Mouse (Mus musculus) neutrophil, adult 83 days (primary cell): ENCODE results near the gene Krtap4-1. TPM values are rescaled to one million over a fixed set of nuclear protein-coding genes. Genes with fewer than 3 reads are reported as not detected.

Experiments used
- total RNA-seq, 2 experiments: library from RNA; stranded (reverse); gene quantifications; one replicate each; pipeline ENCODE4 v1.2.4; 2023

Gene Krtap4-1
- total RNA-seq: not detected

GRCm38 (mm10) chr11:99628138-99628537, at the start of gene Krtap4-1:
Gene Krtap4-1 (minus strand): TSS chr11:99628238.

GRCm38 (mm10) chr11:99665860-99666259, 37.8 kb upstream of the Krtap4-1 start, which contains the start of gene Krtap4-6:
Gene Krtap4-6 (minus strand): TSS chr11:99665960.

GRCm38 (mm10) chr11:99658467-99659010, 30.5 kb upstream of the Krtap4-1 start, which contains the start of gene Gm11563:
Gene Gm11563 (minus strand): TSS chr11:99658960.

GRCm38 (mm10) chr11:99650136-99650535, 22.1 kb upstream of the Krtap4-1 start, which contains the start of gene Gm11555:
Gene Gm11555 (minus strand): TSS chr11:99650236.

GRCm38 (mm10) chr11:99643635-99644139, 15.6 kb upstream of the Krtap4-1 start, which contains the start of gene Krtap4-7:
Gene Krtap4-7 (minus strand): TSS chr11:99644089.

GRCm38 (mm10) chr11:99634653-99635134, 6.7 kb upstream of the Krtap4-1 start, which contains the start of gene Krtap4-2:
Gene Krtap4-2 (minus strand): TSS chr11:99635084.

GRCm38 (mm10) chr11:99620335-99620734, 7.7 kb downstream of the Krtap4-1 start, which contains the start of gene Gm11562:
Gene Gm11562 (minus strand): TSS chr11:99620435.

GRCm38 (mm10) chr11:99614796-99615363, 13.2 kb downstream of the Krtap4-1 start, which contains the start of gene Krtap2-4:
Gene Krtap2-4 (minus strand): TSS chr11:99614846.

GRCm38 (mm10) chr11:99610089-99610488, 17.9 kb downstream of the Krtap4-1 start, which contains the start of gene Gm11937:
Gene Gm11937 (minus strand): TSS chr11:99610189.

GRCm38 (mm10) chr11:99603208-99603607, 24.8 kb downstream of the Krtap4-1 start, which contains the start of gene Gm11938:
Gene Gm11938 (minus strand): TSS chr11:99603308.

GRCm38 (mm10) chr11:99597742-99598141, 30.3 kb downstream of the Krtap4-1 start, which contains the start of gene Krtap9-3:
Gene Krtap9-3 (minus strand): TSS chr11:99598105.

GRCm38 (mm10) chr11:99590981-99591380, 37.1 kb downstream of the Krtap4-1 start, which contains the start of gene Krtap1-3:
Gene Krtap1-3 (minus strand): TSS chr11:99591339.

GRCm38 (mm10) chr11:99583245-99583704, 44.8 kb downstream of the Krtap4-1 start, which contains the start of gene Krtap1-4:
Gene Krtap1-4 (minus strand): TSS chr11:99583654.

GRCm38 (mm10) chr11:99580636-99581035, 47.4 kb downstream of the Krtap4-1 start, which contains the start of gene Krtap1-5:
Gene Krtap1-5 (minus strand): TSS chr11:99581016.

Other genes with a start within 250 kb of the Krtap4-1 start
- gene Krt10, start 238.9 kb downstream of the Krtap4-1 start, total RNA-seq: not detected
- gene Krt12, start 206.0 kb downstream of the Krtap4-1 start, total RNA-seq: not detected
- not detected for gene Krt20, start 190.1 kb downstream of the Krtap4-1 start, total RNA-seq
- gene Krt23, start 135.1 kb downstream of the Krtap4-1 start, total RNA-seq: not detected
- not detected for gene Krt39, start 106.9 kb downstream of the Krtap4-1 start, total RNA-seq
- gene Krt40, start 85.1 kb downstream of the Krtap4-1 start, total RNA-seq: not detected
- gene Krtap3-3, start 77.4 kb downstream of the Krtap4-1 start, total RNA-seq: not detected
- not detected for gene Krtap3-2, start 71.4 kb downstream of the Krtap4-1 start, total RNA-seq
- not detected for gene Gm11939, start 68.8 kb downstream of the Krtap4-1 start, total RNA-seq
- gene Krtap3-1, start 61.6 kb downstream of the Krtap4-1 start, total RNA-seq: not detected
- not detected for gene Krtap1-5, start 47.2 kb downstream of the Krtap4-1 start, total RNA-seq
- gene Krtap1-4, start 44.6 kb downstream of the Krtap4-1 start, total RNA-seq: not detected
- gene Krtap1-3, start 36.9 kb downstream of the Krtap4-1 start, total RNA-seq: not detected
- not detected for gene Krtap9-3, start 30.1 kb downstream of the Krtap4-1 start, total RNA-seq
- gene Gm11938, start 24.9 kb downstream of the Krtap4-1 start, total RNA-seq: not detected
- gene Gm11937, start 18.0 kb downstream of the Krtap4-1 start, total RNA-seq: not detected
- gene Krtap2-4, start 13.4 kb downstream of the Krtap4-1 start, total RNA-seq: not detected
- not detected for gene Gm11562, start 7.8 kb downstream of the Krtap4-1 start, total RNA-seq
- not detected for gene Krtap4-2, start 6.8 kb upstream of the Krtap4-1 start, total RNA-seq
- not detected for gene Krtap4-7, start 15.9 kb upstream of the Krtap4-1 start, total RNA-seq
- gene Gm11555, start 22.0 kb upstream of the Krtap4-1 start, total RNA-seq: not detected
- not detected for gene Gm11563, start 30.7 kb upstream of the Krtap4-1 start, total RNA-seq
- not detected for gene Krtap4-6, start 37.7 kb upstream of the Krtap4-1 start, total RNA-seq
- not detected for gene Gm14190, start 62.5 kb upstream of the Krtap4-1 start, total RNA-seq
- gene Gm14180, start 106.1 kb upstream of the Krtap4-1 start, total RNA-seq: not detected
- not detected for gene Gm11595, start 144.7 kb upstream of the Krtap4-1 start, total RNA-seq
- gene Krtap4-8, start 152.5 kb upstream of the Krtap4-1 start, total RNA-seq: not detected
- not detected for gene Krtap4-9, start 157.0 kb upstream of the Krtap4-1 start, total RNA-seq
- not detected for gene Gm11596, start 165.2 kb upstream of the Krtap4-1 start, total RNA-seq
- not detected for gene Gm11569, start 170.7 kb upstream of the Krtap4-1 start, total RNA-seq
- gene Gm11554, start 176.2 kb upstream of the Krtap4-1 start, total RNA-seq: not detected
- not detected for gene Krtap4-13, start 181.7 kb upstream of the Krtap4-1 start, total RNA-seq
- not detected for gene Gm11564, start 187.4 kb upstream of the Krtap4-1 start, total RNA-seq
- gene 2300003K06Rik, start 209.8 kb upstream of the Krtap4-1 start, total RNA-seq: not detected
- not detected for gene Krtap4-16, start 223.4 kb upstream of the Krtap4-1 start, total RNA-seq
- not detected for gene Gm11568, start 229.7 kb upstream of the Krtap4-1 start, total RNA-seq
- not detected for gene Gm11559, start 236.2 kb upstream of the Krtap4-1 start, total RNA-seq
- gene Krtap9-1, start 245.2 kb upstream of the Krtap4-1 start, total RNA-seq: not detected